23 mouse cellular contexts compared by ENCODE assay signal in the genomic region with DNA sequence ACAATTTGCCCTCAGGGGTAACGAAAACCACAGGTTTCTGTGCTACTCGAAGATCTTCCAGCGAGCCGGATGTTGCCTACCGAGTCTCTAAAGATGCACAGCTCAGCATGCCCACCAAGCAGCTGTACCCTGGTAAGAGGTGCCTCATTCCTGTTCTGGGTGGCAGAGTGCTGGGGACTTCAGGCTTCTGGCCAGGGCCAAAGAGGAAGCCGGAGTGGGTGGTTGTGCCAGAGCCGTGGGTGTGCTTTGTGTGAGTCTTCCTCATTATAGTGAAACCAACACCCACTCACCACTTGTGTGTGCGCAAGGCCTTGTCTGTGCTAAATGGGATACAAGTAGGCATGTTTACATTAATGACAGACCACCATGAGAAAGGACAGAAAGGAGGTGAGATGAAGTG. TPM values are rescaled to one million over a fixed set of nuclear protein-coding genes. Genes with fewer than 3 reads are reported as not detected.
DNase-seq lines count a peak whose midpoint lies in the region; ATAC-seq and TF ChIP-seq lines count a peak whose summit lies in the region.
"Had no signal": no experiment of that assay in that cellular context is flagged by ENCODE, and none has a peak within 500 bp of the region (broad histone marks: within the 10 kb centered on the region; RNA-seq: fewer than 3 reads in every experiment).

No protein-coding gene starts in this region.

- H3K36me3 ChIP-seq in forebrain, embryonic 11.5 days (ENCODE audit: control insufficient read depth, insufficient read depth, low read length), result no peaks in the 10 kb centered on the region
- H3K36me3 ChIP-seq: forebrain, embryonic 10.5 days; heart, embryonic 15.5 days; hindbrain, embryonic 15.5 days had no signal

- no peak overlapping the region for H3K27ac ChIP-seq in forebrain, embryonic 11.5 days (ENCODE audit: low read depth, low read length)
- H3K27ac ChIP-seq in gastrocnemius, adult 2 months, result no peak overlapping the region
- H3K27ac ChIP-seq: embryonic facial prominence, embryonic 15.5 days; forebrain, embryonic 10.5 days; heart, adult 2 months; heart, embryonic 15.5 days; hindbrain, embryonic 15.5 days had no signal

- intact Hi-C loops in gastrocnemius, adult 2 months (cut with DNase I), result no loop called here

- H3K27me3 ChIP-seq in forebrain, embryonic 11.5 days (ENCODE audit: control insufficient read depth, insufficient read depth, low read length), result no peaks in the 10 kb centered on the region
- H3K27me3 ChIP-seq: embryonic facial prominence, embryonic 15.5 days; heart, embryonic 15.5 days; hindbrain, embryonic 15.5 days; Patski had no signal

- H3K4me1 ChIP-seq in forebrain, embryonic 11.5 days (replicated peaks; ENCODE audit: control insufficient read depth, insufficient read depth, low read length), result no peaks in the 10 kb centered on the region
- H3K4me1 ChIP-seq: forebrain, embryonic 10.5 days; hindbrain, embryonic 15.5 days had no signal

- no peak overlapping the region for H3K4me3 ChIP-seq in forebrain, embryonic 11.5 days (ENCODE audit: low read depth, low read length)
- H3K4me3 ChIP-seq in gastrocnemius, adult 2 months, result no peak overlapping the region
- H3K4me3 ChIP-seq: embryonic facial prominence, embryonic 15.5 days; erythroblast, embryonic 14.5 days; forebrain, embryonic 10.5 days; heart, adult 2 months; heart, embryonic 15.5 days; hindbrain, embryonic 15.5 days had no signal

- no peak for TF ChIP-seq CTCF in gastrocnemius, adult 2 months (IDR thresholded peaks at IDR 0.05)

- peak; percentile 37 for DNase-seq in layer of hippocampus, adult 11-12 months (ENCODE audit: low spot score)
- DNase-seq in layer of hippocampus, adult 8-10 months (ENCODE audit: low spot score in 2 of 2), result no peak
- peak; percentile 34 for DNase-seq in lung, postnatal 36 days
- no peak for DNase-seq in lung, postnatal 10 days
- DNase-seq in forebrain, embryonic 11.5 days (ENCODE audit: low spot score), result no peak
- DNase-seq in gastrocnemius, adult 2 months, result no peak
- DNase-seq: adrenal gland, postnatal 25 days; cerebellum, adult 2 months; cerebellum, postnatal 10 days; embryo, embryonic 11 days; gastrocnemius, postnatal 36 days; heart, adult 2 months; heart, postnatal 14 days had no signal

- H3K4me2 ChIP-seq in forebrain, embryonic 11.5 days (ENCODE audit: low read depth, low read length, severe bottlenecking), result no peak overlapping the region
- H3K4me2 ChIP-seq: embryonic facial prominence, embryonic 15.5 days; heart, embryonic 11.5 days; heart, embryonic 15.5 days; hindbrain, embryonic 15.5 days had no signal

- WGBS in forebrain, embryonic 11.5 days, result 92% methylated on average over 8 of the region's 8 CpGs

- no peak overlapping the region for H3K9ac ChIP-seq in forebrain, embryonic 11.5 days (ENCODE audit: low read length)
- H3K9ac ChIP-seq: embryonic facial prominence, embryonic 15.5 days; heart, embryonic 15.5 days; hindbrain, embryonic 15.5 days had no signal

- peak; percentile 85 for ATAC-seq in granulocyte monocyte progenitor cell, adult 5-6 weeks (replicated peaks; ENCODE audit: poor library complexity, severe bottlenecking)
- no peak for ATAC-seq in forebrain, embryonic 11.5 days (replicated peaks; ENCODE audit: low FRiP score)
- ATAC-seq: activated CD4-positive, CD25-positive, alpha-beta regulatory T cell, adult 4 months; forebrain, embryonic 16.5 days; Patski had no signal

- H3K9me3 ChIP-seq in forebrain, embryonic 11.5 days (ENCODE audit: control insufficient read depth, low read length), result no peaks in the 10 kb centered on the region
- H3K9me3 ChIP-seq: embryonic facial prominence, embryonic 15.5 days; forebrain, embryonic 10.5 days; heart, embryonic 15.5 days; hindbrain, embryonic 15.5 days had no signal

RNA-seq across cellular contexts. Expression of a gene that starts 35.8 kb away (rescaled TPM):
- total RNA-seq in layer of hippocampus, adult 8-10 months (2022), result 1 to 10 TPM; 5.5 to 7.7 (median 5.8) TPM
- not detected in 2 replicates for total RNA-seq in granulocyte monocyte progenitor cell, adult 5-6 weeks (2014; fragmentation: Nextera tagmentation)
- total RNA-seq in granulocyte monocyte progenitor cell, adult 5-6 weeks (2017), result not detected in 2 replicates
- polyA plus RNA-seq in forebrain, embryonic 11.5 days (2014; fragmentation: Nextera tagmentation; extraction: Ambion mirVana), result 20.9 and 23.7 TPM in 2 replicates
- total RNA-seq in gastrocnemius, adult 2 months (2021), result 10 to 100 TPM; 15.9 to 20.9 TPM
- polyA plus RNA-seq: activated CD4-positive, CD25-positive, alpha-beta regulatory T cell, adult 4 months had no signal

Comparison
In these comparisons a context has a peak if more than half of its experiments do, and no peak if none do; other contexts are left out.
1. DNase-seq: peak in layer of hippocampus, adult 11-12 months (single experiment) and lung, postnatal 36 days (single experiment); none in layer of hippocampus, adult 8-10 months (0 of 2), lung, postnatal 10 days (single experiment), forebrain, embryonic 11.5 days (single experiment) and gastrocnemius, adult 2 months (single experiment).
2. RNA of a gene that starts 35.8 kb away (total RNA-seq): 15.9 to 20.9 TPM in gastrocnemius, adult 2 months and 5.5 to 7.7 TPM in layer of hippocampus, adult 8-10 months; not detected in granulocyte monocyte progenitor cell, adult 5-6 weeks; every median in the first group is over 4 times any median in the second.